Mouse (Mus musculus): Measurements from ENCODE around the gene Atg4d. TPM values are rescaled to one million over a fixed set of nuclear protein-coding genes. Genes with fewer than 3 reads are reported as not detected.
"Not testable (repeated sequence)": the region's sequence is repeated elsewhere in the genome, so short reads cannot be mapped to it uniquely, and the experiment has no call there.

Atg4d gene
- total RNA-seq, 2 experiments from 2014 or later = 39.8 to 40.2 TPM

- TF ChIP-seq CTCF (conservative IDR thresholded peaks at IDR 0.05) = peak; percentile 27; the same call in 1 of the 2 replicates
- H3K4me3 ChIP-seq = peak within 1 kb of the TSS; percentile 71
- H3K27ac ChIP-seq = peak within 1 kb of the TSS; percentile 93
- DNase-seq (ENCODE audit: low spot score in 2 of 2) = peak; percentile 97
Measured at GRCm38 (mm10) chr9:21287571-21288402, 22.7 kb downstream of the Atg4d start, which contains the start of gene Kri1. TSS of gene Kri1 (minus strand) at chr9:21287969.

GRCm38 (mm10) chr9:21288404-21289336, 23.6 kb downstream of the Atg4d start:
- DNase-seq (ENCODE audit: low spot score in 2 of 2) = no peak
- no peak for TF ChIP-seq CTCF (conservative IDR thresholded peaks at IDR 0.05)
- peak overlapping the region; percentile 71 for H3K4me3 ChIP-seq
- peak overlapping the region; percentile 93 for H3K27ac ChIP-seq

GRCm38 (mm10) chr9:21289337-21289671, 24.2 kb downstream of the Atg4d start:
- H3K4me3 ChIP-seq = no peak overlapping the region; the same call in 1 of the 2 replicates
- H3K27ac ChIP-seq = peak overlapping the region; percentile 95; the same call in 1 of the 2 replicates
- no peak for DNase-seq (ENCODE audit: low spot score in 2 of 2)
- no peak for TF ChIP-seq CTCF (conservative IDR thresholded peaks at IDR 0.05)

GRCm38 (mm10) chr9:21290589-21290988, 25.5 kb downstream of the Atg4d start:
- Histone ChIP-seq H3K27ac (peak overlapping the region; percentile 95), H3K4me3 (peak overlapping the region; percentile 94)
- no peak for TF ChIP-seq CTCF (conservative IDR thresholded peaks at IDR 0.05)
- DNase-seq (ENCODE audit: low spot score in 2 of 2) = peak; percentile 42 to 52

- H3K4me3 ChIP-seq = peak within 1 kb of the TSS; percentile 94
- peak within 1 kb of the TSS; percentile 95 for H3K27ac ChIP-seq
- peak; percentile 98 to 100 for DNase-seq (ENCODE audit: low spot score in 2 of 2)
- TF ChIP-seq CTCF (conservative IDR thresholded peaks at IDR 0.05) = peak; percentile 65
Measured at GRCm38 (mm10) chr9:21291022-21291787, 26.1 kb downstream of the Atg4d start, which contains the start of gene Cdkn2d. TSS of gene Cdkn2d (minus strand) at chr9:21291407.

- peak overlapping the region; percentile 94 for H3K4me3 ChIP-seq
- not testable (repeated sequence) for H3K27ac ChIP-seq
Measured at GRCm38 (mm10) chr9:21291868-21292267, 26.8 kb downstream of the Atg4d start.

GRCm38 (mm10) chr9:21292271-21292670, 27.2 kb downstream of the Atg4d start:
- H3K4me3 ChIP-seq = no peak overlapping the region
- TF ChIP-seq CTCF (conservative IDR thresholded peaks at IDR 0.05) = no peak
- no peak for DNase-seq (ENCODE audit: low spot score in 2 of 2)
- no peak overlapping the region for H3K27ac ChIP-seq

More at GRCm38 (mm10) chr9:21291868-21292267, 26.8 kb downstream of the Atg4d start:
- DNase-seq (ENCODE audit: low spot score in 2 of 2) = not testable (repeated sequence)

- DNase-seq (ENCODE audit: low spot score in 2 of 2) = no peak
- H3K4me3 ChIP-seq = no peak overlapping the region
Measured at GRCm38 (mm10) chr9:21299014-21299413, 33.9 kb downstream of the Atg4d start.

GRCm38 (mm10) chr9:21305065-21305464, 40.0 kb downstream of the Atg4d start:
- no peak for DNase-seq (ENCODE audit: low spot score in 2 of 2)
- no peak overlapping the region for H3K4me3 ChIP-seq

More at GRCm38 (mm10) chr9:21299014-21299413, 33.9 kb downstream of the Atg4d start:
- TF ChIP-seq CTCF (conservative IDR thresholded peaks at IDR 0.05) = no peak
- no peak overlapping the region for H3K27ac ChIP-seq

GRCm38 (mm10) chr9:21309150-21309741, 44.2 kb downstream of the Atg4d start:
- no peak overlapping the region for H3K27ac ChIP-seq
- TF ChIP-seq CTCF (conservative IDR thresholded peaks at IDR 0.05) = no peak

More at GRCm38 (mm10) chr9:21305065-21305464, 40.0 kb downstream of the Atg4d start:
- TF ChIP-seq CTCF (conservative IDR thresholded peaks at IDR 0.05) = no peak
- H3K27ac ChIP-seq = no peak overlapping the region

GRCm38 (mm10) chr9:21311695-21312094, 46.6 kb downstream of the Atg4d start:
- H3K4me3 ChIP-seq = no peak overlapping the region; the same call in 1 of the 2 replicates
- TF ChIP-seq CTCF (conservative IDR thresholded peaks at IDR 0.05) = no peak
- no peak for DNase-seq (ENCODE audit: low spot score in 2 of 2)
- H3K27ac ChIP-seq = no peak overlapping the region

More at GRCm38 (mm10) chr9:21309150-21309741, 44.2 kb downstream of the Atg4d start:
- no peak for DNase-seq (ENCODE audit: low spot score in 2 of 2)
- no peak overlapping the region for H3K4me3 ChIP-seq

- H3K4me3 ChIP-seq = peak within 1 kb of the TSS; percentile 31; the same call in 1 of the 2 replicates
- DNase-seq (ENCODE audit: low spot score in 2 of 2) = no peak
- no peak for TF ChIP-seq CTCF (conservative IDR thresholded peaks at IDR 0.05)
- H3K27ac ChIP-seq = no peak within 1 kb of the TSS
Measured at GRCm38 (mm10) chr9:21312134-21312533, 47.0 kb downstream of the Atg4d start, which contains the start of gene Ap1m2. TSS of gene Ap1m2 (minus strand) at chr9:21312337.

All from layer of hippocampus, adult 2 months (tissue).